Mouse (Mus musculus) heart, postnatal 25 days (tissue): ENCODE results near the gene Espl1. TPM values are rescaled to one million over a fixed set of nuclear protein-coding genes. Genes with fewer than 3 reads are reported as not detected.

Experiments
- DNase-seq: peaks from one replicate; pipeline ENCODE4 v3.0.0; 2022; ENCODE audit warnings: low spot score
- intact Hi-C: fragments of 180-260 bp; cut with DNase I; formaldehyde crosslinking; loops from one replicate; pipeline ENCODE4 v1.15.1; 2025
- total RNA-seq, 2 experiments: library from RNA; stranded (reverse); gene quantifications; 2 replicates each; pipeline ENCODE4 v1.2.3; 2021

Gene Espl1
- 1 to 10 TPM in 1 of 2 experiments, under 1 TPM in 1; 0.65 to 1.9 TPM for total RNA-seq

GRCm38 (mm10) chr15:102295633-102296367, at the start of gene Espl1:
Gene Espl1, plus strand, starts transcription at chr15:102296266.
- intact Hi-C loops, result no loop called here
- peak; percentile 88 for DNase-seq

- intact Hi-C loops, result loop anchor here (1.0 kb wide), 1 partner anchor 32 kb away; the partner anchor contains the start of gene Mfsd5
- peak; percentile 97 for DNase-seq
Measured at GRCm38 (mm10) chr15:102246866-102247251, 49.2 kb upstream of the Espl1 start.

- DNase-seq, result peak; percentile 79
- intact Hi-C loops, result loop anchor here (1.0 kb wide), 1 partner anchor 32 kb away; the partner anchor contains the start of gene Mfsd5
Measured at GRCm38 (mm10) chr15:102247252-102248130, 48.6 kb upstream of the Espl1 start.

DNA sequence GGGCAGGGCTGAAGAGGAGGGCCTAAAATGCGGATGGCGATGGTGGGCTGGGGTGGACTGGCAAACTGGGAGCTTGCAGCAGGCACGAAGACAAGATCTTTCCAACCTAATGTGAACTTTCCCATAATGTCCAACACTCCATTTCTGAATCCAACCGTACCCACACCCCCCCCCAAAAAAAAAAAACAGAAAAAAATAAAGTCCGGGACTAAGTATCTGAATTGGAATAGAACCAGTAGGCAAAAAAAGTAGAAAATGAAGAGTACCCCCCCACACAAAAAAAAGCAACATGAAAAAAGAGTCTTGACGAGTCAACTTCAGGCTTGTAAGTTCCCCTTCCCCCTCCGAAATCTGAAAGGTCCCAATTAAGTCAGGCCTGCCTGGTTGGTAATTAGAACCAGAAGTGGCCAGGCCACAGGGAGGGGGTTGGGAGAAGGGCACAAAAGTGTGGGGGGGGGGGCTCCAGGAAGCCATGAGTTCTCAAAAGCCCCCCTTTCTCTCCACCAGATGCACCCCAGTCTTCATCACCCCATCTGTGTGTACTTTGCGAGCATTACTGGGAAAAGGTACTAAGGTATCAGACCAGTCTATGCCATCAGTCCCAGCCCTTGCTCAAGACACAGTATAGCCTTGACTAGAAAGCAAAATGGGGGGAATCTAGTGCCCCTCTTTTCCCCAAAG, 47.8 kb upstream of the Espl1 start:
- no peak for DNase-seq

GRCm38 (mm10) chr15:102248812-102249191, 47.3 kb upstream of the Espl1 start:
- intact Hi-C loops, result no loop called here
- DNase-seq, result no peak

More for the DNA sequence above, 47.8 kb upstream of the Espl1 start:
- intact Hi-C loops, result no loop called here

GRCm38 (mm10) chr15:102249251-102249691, 46.8 kb upstream of the Espl1 start:
- intact Hi-C loops, result no loop called here
- no peak for DNase-seq

DNA sequence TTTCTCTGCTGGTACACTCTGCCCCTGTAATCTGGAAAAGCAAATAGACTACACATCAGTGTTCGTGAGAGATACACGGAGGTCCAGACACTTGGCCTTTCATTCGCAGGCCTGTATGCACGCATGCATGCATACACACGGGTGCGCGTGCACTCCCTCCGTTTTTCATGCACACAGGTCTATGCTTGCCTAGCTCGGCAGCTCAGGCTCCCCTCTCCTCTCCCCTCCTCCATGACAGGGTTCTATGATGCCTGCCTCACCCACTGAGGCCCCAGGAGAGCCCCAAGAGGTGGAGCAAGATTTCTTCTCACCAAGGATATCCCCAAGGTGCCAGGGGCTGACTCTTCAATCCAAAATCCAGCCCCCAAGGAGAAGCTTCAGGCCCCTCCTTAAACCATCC, 46.1 kb upstream of the Espl1 start:
- no peak for DNase-seq
- intact Hi-C loops, result no loop called here

GRCm38 (mm10) chr15:102250521-102250920, 45.5 kb upstream of the Espl1 start:
- DNase-seq, result no peak
- intact Hi-C loops, result no loop called here

DNA sequence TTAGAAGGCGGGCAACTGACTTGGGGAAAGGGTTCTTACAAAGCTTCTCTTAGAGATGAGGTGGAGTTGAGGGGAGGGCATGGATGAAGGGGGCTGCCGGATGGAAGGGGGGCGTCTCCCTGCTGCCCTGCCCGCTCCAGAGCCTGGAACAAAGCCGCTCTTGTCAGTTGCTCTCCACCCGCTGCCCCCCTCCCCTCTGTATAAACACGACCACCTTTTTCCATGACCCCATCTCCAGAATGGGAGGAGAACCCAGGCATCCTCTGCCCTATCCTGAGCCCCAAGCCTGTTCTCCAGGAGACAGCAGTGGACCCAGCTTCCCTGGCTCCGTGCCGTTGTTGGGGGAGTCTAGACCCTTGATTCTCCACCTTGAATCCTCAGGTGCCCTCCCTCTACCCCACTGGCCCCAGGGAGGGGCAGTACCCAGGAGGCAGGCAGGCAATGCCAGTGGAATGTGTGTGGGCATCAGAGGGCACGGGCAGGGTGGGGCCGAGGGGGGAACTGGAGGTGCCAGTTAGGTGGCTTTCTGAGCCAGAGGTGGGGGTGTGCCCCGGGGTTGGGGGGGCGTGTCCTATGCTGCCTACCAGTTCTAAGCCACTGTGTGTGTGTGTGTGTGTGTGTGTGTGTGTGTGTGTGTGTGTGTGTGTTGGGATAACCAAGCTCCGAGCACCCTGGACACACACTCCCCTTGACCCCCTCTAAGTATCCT, 40.4 kb upstream of the Espl1 start:
- intact Hi-C loops, result no loop called here
- DNase-seq, result no peak

GRCm38 (mm10) chr15:102256431-102257201, 39.5 kb upstream of the Espl1 start:
- intact Hi-C loops, result no loop called here
- no peak for DNase-seq

- DNase-seq, result no peak
- intact Hi-C loops, result no loop called here
Measured at GRCm38 (mm10) chr15:102257202-102258075, 38.6 kb upstream of the Espl1 start, which contains the start of gene Rarg. Gene Rarg, minus strand, starts transcription at chr15:102257517.

GRCm38 (mm10) chr15:102258076-102258470, 38.0 kb upstream of the Espl1 start:
- DNase-seq, result no peak
- intact Hi-C loops, result no loop called here

DNA sequence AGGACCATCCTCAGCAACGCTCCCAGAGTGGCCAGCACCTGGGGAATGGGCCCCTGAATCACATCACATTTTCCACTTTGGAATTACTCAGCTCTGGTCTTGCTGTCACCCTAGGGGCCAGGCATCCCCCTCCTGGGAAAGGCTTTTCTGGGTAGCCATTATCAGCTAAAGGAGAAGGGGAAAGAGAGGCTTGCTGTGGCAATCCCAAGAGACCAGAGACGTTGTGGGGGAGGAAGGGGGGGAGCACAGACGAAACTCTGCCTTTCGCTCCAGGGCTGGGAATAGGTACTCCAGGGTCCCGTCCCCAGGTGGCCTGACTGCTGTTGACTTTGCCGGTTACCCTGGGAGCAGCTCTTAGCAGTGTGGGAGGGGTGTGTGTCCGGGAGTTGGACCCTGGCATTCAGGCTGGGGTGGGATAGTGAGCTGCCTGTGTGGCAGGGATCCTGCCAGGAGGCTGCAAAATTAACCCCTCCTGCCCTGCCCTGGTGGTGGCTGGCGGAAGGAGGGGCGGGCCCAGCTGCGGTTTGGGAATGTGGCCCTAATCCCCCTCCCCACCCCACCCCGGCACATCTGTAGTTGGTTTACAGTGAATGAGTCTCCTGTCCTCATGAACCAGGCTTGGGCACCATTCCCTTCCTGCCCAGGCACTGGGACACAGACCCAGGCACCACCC, 37.3 kb upstream of the Espl1 start:
- DNase-seq, result no peak
- intact Hi-C loops, result no loop called here

- DNase-seq, result no peak
- intact Hi-C loops, result no loop called here
Measured at GRCm38 (mm10) chr15:102262582-102262981, 33.5 kb upstream of the Espl1 start.

- intact Hi-C loops, result no loop called here
- DNase-seq, result no peak
Measured at GRCm38 (mm10) chr15:102263037-102263436, 33.0 kb upstream of the Espl1 start.

GRCm38 (mm10) chr15:102265548-102265947, 30.5 kb upstream of the Espl1 start:
- no peak for DNase-seq
- intact Hi-C loops, result no loop called here

DNA sequence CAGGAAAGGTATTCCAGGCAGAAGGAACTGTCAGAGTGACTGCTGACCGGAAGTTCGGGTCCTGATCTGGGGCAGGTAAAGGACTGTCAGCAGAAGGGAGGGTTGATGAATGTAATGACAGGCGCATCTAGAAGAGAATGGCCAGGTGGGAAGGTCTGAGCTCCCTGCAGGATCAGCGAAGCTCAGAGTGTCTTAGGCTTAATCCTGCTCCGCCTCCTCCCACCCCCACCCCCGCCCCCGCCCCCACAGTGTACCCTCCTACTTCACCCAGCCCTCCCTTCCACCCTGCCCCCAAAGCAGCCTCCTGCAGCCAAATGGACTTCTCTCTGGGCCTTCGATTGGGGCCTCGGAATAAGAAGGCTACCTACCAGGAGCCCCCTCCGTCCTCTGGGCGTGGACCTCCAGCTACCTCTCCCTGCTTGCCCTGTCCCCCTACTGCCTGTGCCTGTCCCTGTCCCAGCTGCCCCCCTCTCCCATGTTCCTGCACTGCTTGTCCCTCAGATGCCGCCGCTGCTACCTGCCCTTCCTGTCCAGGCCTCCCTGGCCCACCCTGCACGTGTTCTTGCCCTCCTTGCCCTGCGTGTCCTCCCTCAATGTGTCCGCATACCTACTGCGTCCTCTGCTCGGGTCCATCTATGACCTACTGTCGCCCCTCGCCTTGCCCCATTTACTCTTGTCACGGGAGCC, 25.6 kb upstream of the Espl1 start, which contains the start of gene Gm9918:
TSS of gene Gm9918 (plus strand) at position 290 of the 687 bp plus-strand sequence.
- intact Hi-C loops, result no loop called here
- no peak for DNase-seq
